Mouse (Mus musculus): Measurements from ENCODE around the gene Yes1. TPM values are rescaled to one million over a fixed set of nuclear protein-coding genes. Genes with fewer than 3 reads are reported as not detected.
"Not testable (repeated sequence)": the region's sequence is repeated elsewhere in the genome, so short reads cannot be mapped to it uniquely, and the experiment has no call there.

The Yes1 gene
- polyA plus RNA-seq, 1 experiment, result 2.5 TPM

- Histone ChIP-seq H3K27me3 (ENCODE audit: control insufficient read depth, insufficient read depth, insufficient read length) (no peaks in the 10 kb centered on the region), H3ac (ENCODE audit: control insufficient read depth, insufficient read length, low read depth) (no peak overlapping the region), H3K4me3 (ENCODE audit: insufficient read depth, poor library complexity, severe bottlenecking) (no peak overlapping the region), H3K36me3 (ENCODE audit: control insufficient read depth, insufficient read depth) (no peaks in the 10 kb centered on the region), H3K79me2 (ENCODE audit: control insufficient read depth, insufficient read depth) (peaks cover 4% of the 10 kb centered on the region), H3K79me3 (ENCODE audit: low read depth) (no peaks in the 10 kb centered on the region)
- TF ChIP-seq MYOG (IDR thresholded peaks at IDR 0.05; ENCODE audit: control insufficient read depth, extremely low read depth, insufficient read length) (no peak), USF1 (IDR thresholded peaks at IDR 0.05; ENCODE audit: low read depth) (no peak), CEBPB (IDR thresholded peaks at IDR 0.05; ENCODE audit: low read depth) (no peak), FOSL1 (IDR thresholded peaks at IDR 0.05; ENCODE audit: insufficient read depth, low read length, poor library complexity, severe bottlenecking) (no peak), MYOD1 (IDR thresholded peaks at IDR 0.05; ENCODE audit: control insufficient read depth, insufficient read length, low read depth) (no peak), CTCF (IDR thresholded peaks at IDR 0.05; ENCODE audit: control insufficient read depth, insufficient read depth, insufficient read length) (no peak), MAX (IDR thresholded peaks at IDR 0.05) (no peak)
Observed at GRCm38 (mm10) chr5:32717726-32718125, 106.8 kb downstream of the Yes1 start.

DNA sequence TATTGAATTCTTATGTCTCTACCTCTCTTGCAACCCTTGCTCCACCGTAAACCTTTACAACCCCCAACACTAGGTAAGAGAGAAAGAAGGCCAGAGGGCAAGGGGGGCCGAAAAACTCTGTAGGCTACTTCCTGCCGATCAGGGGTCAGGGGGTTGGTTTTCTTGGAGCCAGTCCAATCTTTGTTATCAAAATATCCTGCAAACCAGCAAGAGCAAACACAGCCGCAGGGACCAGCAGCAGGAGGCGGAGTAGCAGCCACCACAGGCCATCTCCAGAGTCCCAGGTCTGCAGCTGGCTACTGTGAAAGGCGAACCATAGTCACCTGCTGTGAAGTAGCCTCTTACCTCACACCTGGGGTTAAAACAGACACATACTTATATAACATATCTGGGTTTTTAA is 107.9 kb downstream of the Yes1 start:
- no peaks in the 10 kb centered on the region for H3K79me3 ChIP-seq (ENCODE audit: low read depth)
- H3K79me2 ChIP-seq (ENCODE audit: control insufficient read depth, insufficient read depth), result no peaks in the 10 kb centered on the region
- H3K27me3 ChIP-seq (ENCODE audit: control insufficient read depth, insufficient read depth, insufficient read length), result no peaks in the 10 kb centered on the region
- H3ac ChIP-seq (ENCODE audit: control insufficient read depth, insufficient read length, low read depth), result no peak overlapping the region
- no peak overlapping the region for H3K4me3 ChIP-seq (ENCODE audit: insufficient read depth, poor library complexity, severe bottlenecking)
- TF ChIP-seq FOSL1 (IDR thresholded peaks at IDR 0.05; ENCODE audit: insufficient read depth, low read length, poor library complexity, severe bottlenecking) (no peak), MYOD1 (IDR thresholded peaks at IDR 0.05; ENCODE audit: control insufficient read depth, insufficient read length, low read depth) (no peak), CTCF (IDR thresholded peaks at IDR 0.05; ENCODE audit: control insufficient read depth, insufficient read depth, insufficient read length) (no peak), CEBPB (IDR thresholded peaks at IDR 0.05; ENCODE audit: low read depth) (no peak), MYOG (IDR thresholded peaks at IDR 0.05; ENCODE audit: control insufficient read depth, extremely low read depth, insufficient read length) (no peak), MAX (IDR thresholded peaks at IDR 0.05) (no peak), USF1 (IDR thresholded peaks at IDR 0.05; ENCODE audit: low read depth) (no peak)
- no peaks in the 10 kb centered on the region for H3K36me3 ChIP-seq (ENCODE audit: control insufficient read depth, insufficient read depth)

GRCm38 (mm10) chr5:32720416-32720815 is 109.4 kb downstream of the Yes1 start:
- no peaks in the 10 kb centered on the region for H3K79me3 ChIP-seq (ENCODE audit: low read depth)
- H3K79me2 ChIP-seq (ENCODE audit: control insufficient read depth, insufficient read depth), result no peaks in the 10 kb centered on the region
- no peaks in the 10 kb centered on the region for H3K36me3 ChIP-seq (ENCODE audit: control insufficient read depth, insufficient read depth)
- H3K27me3 ChIP-seq (ENCODE audit: control insufficient read depth, insufficient read depth, insufficient read length), result no peaks in the 10 kb centered on the region
- no peak overlapping the region for H3ac ChIP-seq (ENCODE audit: control insufficient read depth, insufficient read length, low read depth)
- H3K4me3 ChIP-seq (ENCODE audit: insufficient read depth, poor library complexity, severe bottlenecking), result no peak overlapping the region
- no peak for TF ChIP-seq USF1 (IDR thresholded peaks at IDR 0.05; ENCODE audit: low read depth)
- TF ChIP-seq CTCF (IDR thresholded peaks at IDR 0.05; ENCODE audit: control insufficient read depth, insufficient read depth, insufficient read length), result no peak
- no peak for TF ChIP-seq MYOG (IDR thresholded peaks at IDR 0.05; ENCODE audit: control insufficient read depth, extremely low read depth, insufficient read length)
- no peak for TF ChIP-seq MYOD1 (IDR thresholded peaks at IDR 0.05; ENCODE audit: control insufficient read depth, insufficient read length, low read depth)
- TF ChIP-seq FOSL1 (IDR thresholded peaks at IDR 0.05; ENCODE audit: insufficient read depth, low read length, poor library complexity, severe bottlenecking), result no peak
- no peak for TF ChIP-seq CEBPB (IDR thresholded peaks at IDR 0.05; ENCODE audit: low read depth)
- no peak for TF ChIP-seq MAX (IDR thresholded peaks at IDR 0.05)

GRCm38 (mm10) chr5:32721316-32721715 is 110.3 kb downstream of the Yes1 start:
- H3K79me2 ChIP-seq (ENCODE audit: control insufficient read depth, insufficient read depth), result no peaks in the 10 kb centered on the region
- no peaks in the 10 kb centered on the region for H3K27me3 ChIP-seq (ENCODE audit: control insufficient read depth, insufficient read depth, insufficient read length)
- no peak overlapping the region for H3ac ChIP-seq (ENCODE audit: control insufficient read depth, insufficient read length, low read depth)
- no peak for TF ChIP-seq USF1 (IDR thresholded peaks at IDR 0.05; ENCODE audit: low read depth)
- TF ChIP-seq FOSL1 (IDR thresholded peaks at IDR 0.05; ENCODE audit: insufficient read depth, low read length, poor library complexity, severe bottlenecking), result no peak
- no peak for TF ChIP-seq CEBPB (IDR thresholded peaks at IDR 0.05; ENCODE audit: low read depth)
- TF ChIP-seq MYOD1 (IDR thresholded peaks at IDR 0.05; ENCODE audit: control insufficient read depth, insufficient read length, low read depth), result no peak
- TF ChIP-seq MAX (IDR thresholded peaks at IDR 0.05), result no peak
- no peak for TF ChIP-seq MYOG (IDR thresholded peaks at IDR 0.05; ENCODE audit: control insufficient read depth, extremely low read depth, insufficient read length)
- TF ChIP-seq CTCF (IDR thresholded peaks at IDR 0.05; ENCODE audit: control insufficient read depth, insufficient read depth, insufficient read length), result no peak
- H3K79me3 ChIP-seq (ENCODE audit: low read depth), result no peaks in the 10 kb centered on the region
- H3K36me3 ChIP-seq (ENCODE audit: control insufficient read depth, insufficient read depth), result no peaks in the 10 kb centered on the region
- H3K4me3 ChIP-seq (ENCODE audit: insufficient read depth, poor library complexity, severe bottlenecking), result no peak overlapping the region

DNA sequence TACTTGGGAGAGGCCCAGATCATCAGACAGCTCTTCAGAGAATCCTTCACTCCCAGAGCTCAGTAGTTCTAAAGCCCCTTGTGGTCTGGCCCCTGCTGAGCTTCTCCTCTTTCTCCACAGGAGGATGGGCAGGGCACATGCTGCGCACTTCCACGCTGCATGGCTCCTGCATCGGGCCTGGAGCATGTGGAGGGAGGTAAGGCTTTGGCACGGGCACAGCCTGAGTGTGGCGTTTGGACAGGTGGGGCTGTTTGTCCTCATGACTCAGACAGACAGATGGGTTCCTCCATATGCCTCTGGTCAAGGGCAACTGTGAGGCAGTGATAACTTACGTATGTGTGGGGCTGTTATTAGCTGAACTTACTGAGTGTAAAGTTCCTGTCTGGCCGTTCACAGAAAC is 111.3 kb downstream of the Yes1 start:
- no peaks in the 10 kb centered on the region for H3K79me3 ChIP-seq (ENCODE audit: low read depth)
- no peaks in the 10 kb centered on the region for H3K27me3 ChIP-seq (ENCODE audit: control insufficient read depth, insufficient read depth, insufficient read length)
- no peaks in the 10 kb centered on the region for H3K36me3 ChIP-seq (ENCODE audit: control insufficient read depth, insufficient read depth)
- H3K4me3 ChIP-seq (ENCODE audit: insufficient read depth, poor library complexity, severe bottlenecking), result no peak overlapping the region
- H3K79me2 ChIP-seq (ENCODE audit: control insufficient read depth, insufficient read depth), result no peaks in the 10 kb centered on the region
- H3ac ChIP-seq (ENCODE audit: control insufficient read depth, insufficient read length, low read depth), result no peak overlapping the region
- no peak for TF ChIP-seq CTCF (IDR thresholded peaks at IDR 0.05; ENCODE audit: control insufficient read depth, insufficient read depth, insufficient read length)
- no peak for TF ChIP-seq FOSL1 (IDR thresholded peaks at IDR 0.05; ENCODE audit: insufficient read depth, low read length, poor library complexity, severe bottlenecking)
- no peak for TF ChIP-seq USF1 (IDR thresholded peaks at IDR 0.05; ENCODE audit: low read depth)
- TF ChIP-seq MYOD1 (IDR thresholded peaks at IDR 0.05; ENCODE audit: control insufficient read depth, insufficient read length, low read depth), result no peak
- TF ChIP-seq CEBPB (IDR thresholded peaks at IDR 0.05; ENCODE audit: low read depth), result no peak
- TF ChIP-seq MAX (IDR thresholded peaks at IDR 0.05), result no peak
- no peak for TF ChIP-seq MYOG (IDR thresholded peaks at IDR 0.05; ENCODE audit: control insufficient read depth, extremely low read depth, insufficient read length)

DNA sequence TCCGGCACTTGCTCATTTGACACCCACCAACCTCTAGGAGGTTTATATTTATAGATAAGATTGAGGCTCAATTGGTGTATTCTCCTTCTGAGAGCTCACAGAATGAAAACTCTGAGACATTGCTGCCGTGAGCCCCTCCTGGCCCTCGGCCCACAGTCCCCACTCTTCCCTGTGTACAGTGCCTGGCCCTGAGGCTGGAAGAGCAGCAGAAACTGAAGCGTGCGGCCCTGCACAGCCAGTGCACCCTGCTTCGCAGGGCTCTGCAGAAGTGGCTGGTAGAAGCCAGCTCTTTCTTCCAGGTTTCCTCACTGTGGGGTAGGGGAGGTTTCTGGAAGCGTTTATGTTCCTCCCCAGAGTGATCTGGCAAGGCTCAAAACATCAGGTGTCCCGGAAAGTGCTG is 111.7 kb downstream of the Yes1 start:
- not testable (repeated sequence) for H3K4me3 ChIP-seq (ENCODE audit: insufficient read depth, poor library complexity, severe bottlenecking); H3K27me3 ChIP-seq (ENCODE audit: control insufficient read depth, insufficient read depth, insufficient read length); H3ac ChIP-seq (ENCODE audit: control insufficient read depth, insufficient read length, low read depth); H3K36me3 ChIP-seq (ENCODE audit: control insufficient read depth, insufficient read depth); H3K79me2 ChIP-seq (ENCODE audit: control insufficient read depth, insufficient read depth); H3K79me3 ChIP-seq (ENCODE audit: low read depth)

Data from C2C12 (cell line).